Mouse (Mus musculus) G1E (cell line): ENCODE measurements around the gene Thrb. TPM values are rescaled to one million over a fixed set of nuclear protein-coding genes. Genes with fewer than 3 reads are reported as not detected.

Source experiments
- ATAC-seq: 2 replicates; pipeline ENCODE4 v1.8.0; 2016; ENCODE audit warnings: mild to moderate bottlenecking; ENCODE audit not compliant: insufficient number of reproducible peaks, poor library complexity, low FRiP score, severe bottlenecking; ENCODE audit errors: extremely low read depth
- DNase-seq: peaks from one replicate; pipeline ENCODE4 v3.0.0; 2012; ENCODE audit warnings: low spot score
- H3K27me3 ChIP-seq: 2 replicates; pipeline ENCODE4 v1.6.1; 2012; ENCODE audit warnings: mild to moderate bottlenecking, low read length, inconsistent platforms; ENCODE audit not compliant: insufficient read depth
- H3K36me3 ChIP-seq: replicated peaks from 2 replicates; pipeline ENCODE3; 2012; ENCODE audit warnings: mild to moderate bottlenecking, inconsistent platforms
- H3K4me1 ChIP-seq: 2 replicates; pipeline ENCODE4 v1.6.1; 2012; ENCODE audit warnings: low read depth, low read length, inconsistent platforms, mixed read lengths; ENCODE audit not compliant: insufficient read depth
- H3K4me3 ChIP-seq: 2 replicates; pipeline ENCODE4 v1.5.1; 2012; ENCODE audit warnings: low read depth, mild to moderate bottlenecking, inconsistent platforms, low read length, moderate library complexity, mixed read lengths
- H3K9me3 ChIP-seq: replicated peaks from 2 replicates; pipeline ENCODE4 v1.6.1; 2012; ENCODE audit warnings: inconsistent platforms
- CTCF ChIP-seq: IDR thresholded peaks from 2 replicates; pipeline ENCODE4 v1.5.1; 2012; ENCODE audit warnings: low read depth, low read length, inconsistent platforms, mixed read lengths
- GATA1 ChIP-seq: IDR thresholded peaks from 2 replicates; pipeline ENCODE4 v1.6.1; 2012; ENCODE audit warnings: borderline replicate concordance, low read length, inconsistent platforms, mixed read lengths
- GATA2 ChIP-seq: IDR thresholded peaks from 2 replicates; pipeline ENCODE4 v1.6.1; 2012; ENCODE audit warnings: low read depth, low read length, inconsistent platforms, borderline replicate concordance
- POLR2AphosphoS5 ChIP-seq: IDR thresholded peaks from 2 replicates; pipeline ENCODE4 v1.6.1; 2012; ENCODE audit warnings: low read depth, low read length, inconsistent platforms; ENCODE audit not compliant: insufficient replicate concordance
- TAL1 ChIP-seq: conservative IDR thresholded peaks from 2 replicates; pipeline ENCODE4 v1.6.1; 2012; ENCODE audit warnings: low read depth, low read length, inconsistent platforms, mixed read lengths
- polyA plus RNA-seq: library from polyadenylated mRNA; stranded (reverse); fragments of >175 nt; gene quantifications from 2 replicates; pipeline ENCODE4 v1.2.3, GENCODE M21; 2012
- total RNA-seq, 2 experiments: library from RNA; stranded (forward) in 1 of 2; stranded (reverse) in 1 of 2; fragments of 200-1000 nt in 1 of 2; fragments of >200 nt in 1 of 2; fragmentation: Nextera tagmentation in 1 of 2; gene quantifications; 2 replicates each; pipeline ENCODE4 v1.2.3; 2014 to 2017

Gene Thrb
- total and polyA plus RNA-seq, 3 experiments = 6.3 to 26.7 (median 7.0) TPM

- DNase-seq = no peak
Observed at GRCm38 (mm10) chr14:17900414-17900795, 240.3 kb downstream of the Thrb start.

GRCm38 (mm10) chr14:17902426-17902825 lies 242.4 kb downstream of the Thrb start:
- ATAC-seq = no peak
- peaks cover 5% of the 10 kb centered on the region; the same call in 1 of the 2 replicates for H3K4me1 ChIP-seq
- no peak for DNase-seq
- no peaks in the 10 kb centered on the region for H3K9me3 ChIP-seq
- TF ChIP-seq GATA2 = no peak
- no peak for TF ChIP-seq TAL1
- no peak for TF ChIP-seq GATA1
- H3K36me3 ChIP-seq = no peaks in the 10 kb centered on the region
- H3K27me3 ChIP-seq = no peaks in the 10 kb centered on the region
- H3K4me3 ChIP-seq = no peak overlapping the region

More at GRCm38 (mm10) chr14:17900414-17900795, 240.3 kb downstream of the Thrb start:
- Histone ChIP-seq H3K27me3 (no peaks in the 10 kb centered on the region), H3K9me3 (no peaks in the 10 kb centered on the region), H3K4me3 (no peak overlapping the region), H3K36me3 (no peaks in the 10 kb centered on the region), H3K4me1 (peaks cover under 1% of the 10 kb centered on the region; the same call in 1 of the 2 replicates)
- ATAC-seq = no peak
- TF ChIP-seq TAL1 = no peak
- TF ChIP-seq CTCF = no peak
- no peak for TF ChIP-seq POLR2AphosphoS5
- TF ChIP-seq GATA1 = no peak
- no peak for TF ChIP-seq GATA2

GRCm38 (mm10) chr14:17903121-17903520 lies 243.1 kb downstream of the Thrb start:
- H3K36me3 ChIP-seq = no peaks in the 10 kb centered on the region
- no peak for DNase-seq
- H3K9me3 ChIP-seq = no peaks in the 10 kb centered on the region
- TF ChIP-seq TAL1 (no peak), POLR2AphosphoS5 (no peak), CTCF (no peak), GATA2 (no peak), GATA1 (no peak)
- peaks cover 5% of the 10 kb centered on the region; the same call in 1 of the 2 replicates for H3K4me1 ChIP-seq
- H3K4me3 ChIP-seq = no peak overlapping the region
- no peak for ATAC-seq
- no peaks in the 10 kb centered on the region for H3K27me3 ChIP-seq

- no peaks in the 10 kb centered on the region for H3K36me3 ChIP-seq
- no peaks in the 10 kb centered on the region for H3K9me3 ChIP-seq
- ATAC-seq (no peak), DNase-seq (no peak)
- TF ChIP-seq CTCF (no peak), POLR2AphosphoS5 (no peak), GATA1 (no peak), TAL1 (no peak), GATA2 (no peak)
- H3K4me3 ChIP-seq = no peak overlapping the region
- peaks cover 5% of the 10 kb centered on the region; the same call in 1 of the 2 replicates for H3K4me1 ChIP-seq
- no peaks in the 10 kb centered on the region for H3K27me3 ChIP-seq
Observed at GRCm38 (mm10) chr14:17904554-17904953, 244.5 kb downstream of the Thrb start.

GRCm38 (mm10) chr14:17905627-17906026 lies 245.6 kb downstream of the Thrb start:
- DNase-seq (no peak), ATAC-seq (no peak)
- Histone ChIP-seq H3K4me3 (no peak overlapping the region), H3K9me3 (no peaks in the 10 kb centered on the region), H3K4me1 (peaks cover 5% of the 10 kb centered on the region; the same call in 1 of the 2 replicates), H3K36me3 (no peaks in the 10 kb centered on the region), H3K27me3 (no peaks in the 10 kb centered on the region)
- no peak for TF ChIP-seq GATA2
- TF ChIP-seq POLR2AphosphoS5 = no peak
- TF ChIP-seq TAL1 = no peak
- no peak for TF ChIP-seq GATA1
- no peak for TF ChIP-seq CTCF

- no peak for ATAC-seq
- H3K27me3 ChIP-seq = no peaks in the 10 kb centered on the region
- no peaks in the 10 kb centered on the region for H3K36me3 ChIP-seq
- H3K9me3 ChIP-seq = no peaks in the 10 kb centered on the region
- H3K4me1 ChIP-seq = peaks cover 5% of the 10 kb centered on the region; the same call in 1 of the 2 replicates
- TF ChIP-seq TAL1 = no peak
- TF ChIP-seq GATA2 = no peak
- TF ChIP-seq GATA1 = no peak
- no peak for TF ChIP-seq POLR2AphosphoS5
- TF ChIP-seq CTCF = no peak
- no peak for DNase-seq
- no peak overlapping the region for H3K4me3 ChIP-seq
Observed at GRCm38 (mm10) chr14:17906931-17907330, 246.9 kb downstream of the Thrb start.
